Mouse (Mus musculus) liver, embryonic 12.5 days (tissue): ENCODE results near the gene Hbb-bh1. TPM values are rescaled to one million over a fixed set of nuclear protein-coding genes. Genes with fewer than 3 reads are reported as not detected.
"Not testable (repeated sequence)": the region's sequence is repeated elsewhere in the genome, so short reads cannot be mapped to it uniquely, and the experiment has no call there.

Source experiments
- ATAC-seq: fragments of 200-750 bp; cut with Nextera tagmentation; 2 replicates; pipeline ENCODE4 v1.8.0; 2017; ENCODE audit warnings: moderate number of reproducible peaks, mild to moderate bottlenecking, moderate library complexity
- H3K27ac ChIP-seq: fragments of 300-500 bp; sonication (generic); 2 replicates; pipeline ENCODE4 v1.5.1; 2016; ENCODE audit warnings: mild to moderate bottlenecking
- H3K27me3 ChIP-seq: fragments of 300-500 bp; sonication (generic); replicated peaks from 2 replicates; pipeline ENCODE4 v1.6.1; 2016; ENCODE audit warnings: mild to moderate bottlenecking, moderate library complexity
- H3K36me3 ChIP-seq: fragments of 300-500 bp; sonication (generic); 2 replicates; pipeline ENCODE4 v1.6.1; 2016; ENCODE audit warnings: mild to moderate bottlenecking, moderate library complexity
- H3K4me1 ChIP-seq: fragments of 300-500 bp; sonication (generic); 2 replicates; pipeline ENCODE4 v1.6.1; 2016
- H3K4me2 ChIP-seq: fragments of 300-500 bp; sonication (generic); 2 replicates; pipeline ENCODE4 v1.6.1; 2016; ENCODE audit warnings: mild to moderate bottlenecking, moderate library complexity
- H3K4me3 ChIP-seq: fragments of 300-500 bp; sonication (generic); 2 replicates; pipeline ENCODE4 v1.5.1; 2016; ENCODE audit warnings: mild to moderate bottlenecking, moderate library complexity
- H3K9ac ChIP-seq: fragments of 300-500 bp; sonication (generic); 2 replicates; pipeline ENCODE4 v1.6.1; 2016; ENCODE audit warnings: mild to moderate bottlenecking, moderate library complexity
- H3K9me3 ChIP-seq: fragments of 300-500 bp; sonication (generic); replicated peaks from 2 replicates; pipeline ENCODE4 v1.6.1; 2016; ENCODE audit warnings: mild to moderate bottlenecking, moderate library complexity
- WGBS: fragments of 180-500 bp; shearing (Covaris S2); methylation state at CpG from one replicate; pipeline ENCODE4 v1.1.7; 2016; ENCODE audit not compliant: insufficient replicate concordance; 5-methylcytosine and 5-hydroxymethylcytosine counted together
- polyA plus RNA-seq: library from polyadenylated mRNA; unstranded; fragments of >200 nt; fragmentation: Nextera tagmentation; extraction: Ambion mirVana; gene quantifications from 2 replicates; pipeline ENCODE4 v1.2.1, GENCODE M21; 2016

Gene Hbb-bh1
- polyA plus RNA-seq, 1 experiment from 2014 or later, result 1,392 TPM

DNA sequence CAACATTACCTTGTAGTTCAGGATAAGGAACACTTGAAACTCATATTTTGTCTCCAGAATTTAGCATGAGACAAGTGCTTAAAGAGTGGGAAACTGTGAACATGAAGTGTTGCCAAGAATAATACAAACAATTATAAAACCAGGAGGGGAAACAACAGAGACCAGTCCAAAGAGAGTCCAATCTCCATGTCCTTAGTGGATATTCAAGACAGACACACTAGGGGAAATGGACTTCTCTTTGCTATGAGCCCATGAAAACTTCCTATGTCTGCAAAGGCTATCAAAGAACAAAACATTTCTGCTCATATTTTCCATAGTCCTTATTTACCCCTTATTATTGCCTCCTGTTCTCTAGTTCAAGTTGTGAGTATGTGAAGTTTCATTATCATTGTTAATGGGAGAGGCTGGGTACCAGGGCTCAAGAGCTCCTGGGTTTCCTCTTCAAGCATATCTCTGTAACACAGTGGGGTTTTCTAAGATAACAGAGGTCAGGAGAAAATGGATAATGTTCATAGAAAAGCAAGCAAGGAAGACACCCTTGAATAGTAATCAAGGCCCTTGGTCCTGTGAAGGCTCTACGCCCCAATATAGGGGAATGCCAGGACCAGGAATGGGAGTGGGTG, 31.6 kb downstream of the Hbb-bh1 start:
- peaks cover 57% of the 10 kb centered on the region for H3K4me1 ChIP-seq
- no peaks in the 10 kb centered on the region for H3K36me3 ChIP-seq
- WGBS, result 8% methylated on average over 1 of the region's 1 CpGs
- peak overlapping the region; percentile 95 for H3K27ac ChIP-seq
- peak overlapping the region; percentile 36 for H3K4me3 ChIP-seq
- peak overlapping the region; percentile 68 for H3K9ac ChIP-seq
- H3K4me2 ChIP-seq, result peak overlapping the region; percentile 65
- H3K9me3 ChIP-seq, result no peaks in the 10 kb centered on the region
- no peaks in the 10 kb centered on the region for H3K27me3 ChIP-seq
- peak; percentile 73 for ATAC-seq

DNA sequence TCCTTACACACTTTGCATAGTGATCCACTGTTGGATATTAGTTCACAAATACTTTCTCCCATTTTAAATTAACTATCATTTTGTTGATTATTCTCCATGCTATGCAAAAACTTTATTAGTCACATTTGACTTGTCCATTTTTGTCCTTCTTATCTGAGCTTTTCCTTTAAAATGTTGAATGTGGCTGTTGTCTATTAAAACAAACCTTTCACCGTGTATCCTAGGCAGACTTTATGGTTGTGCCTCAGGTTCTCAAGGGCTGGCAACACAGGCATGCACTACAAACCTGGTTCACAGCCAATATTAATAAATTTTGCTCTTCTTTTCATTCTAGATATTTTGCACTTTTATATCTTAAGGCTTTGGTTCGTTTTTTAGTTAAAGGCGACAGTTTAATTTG, 32.2 kb downstream of the Hbb-bh1 start:
- Histone ChIP-seq H3K4me1 (peaks cover 52% of the 10 kb centered on the region), H3K27ac (peak overlapping the region; percentile 95), H3K9ac (peak overlapping the region; percentile 68; the same call in 1 of the 2 replicates), H3K27me3 (no peaks in the 10 kb centered on the region), H3K36me3 (no peaks in the 10 kb centered on the region), H3K9me3 (no peaks in the 10 kb centered on the region), H3K4me2 (peak overlapping the region; percentile 65), H3K4me3 (peak overlapping the region; percentile 30)
- peak; percentile 21; the same call in 1 of the 2 replicates for ATAC-seq
- WGBS, result 37% methylated on average over 3 of the region's 3 CpGs

DNA sequence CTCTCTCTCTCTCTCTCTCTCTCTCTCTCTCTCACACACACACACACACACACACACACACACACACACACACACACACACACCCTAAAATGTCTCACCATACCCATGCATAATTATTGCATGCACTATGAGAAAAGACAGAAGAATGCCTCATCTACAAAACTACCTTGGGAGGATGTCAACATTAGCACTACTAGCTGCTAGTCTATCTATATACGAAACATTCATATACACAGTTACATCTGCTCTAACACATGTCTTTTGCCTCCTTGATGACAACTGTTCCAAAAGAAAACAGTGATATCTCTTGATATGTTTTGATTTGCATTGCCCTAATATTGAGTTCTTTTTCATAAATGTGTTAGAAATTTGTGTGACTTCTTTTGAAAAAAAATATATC, 32.7 kb downstream of the Hbb-bh1 start:
- peak overlapping the region; percentile 65 for H3K4me2 ChIP-seq

DNA sequence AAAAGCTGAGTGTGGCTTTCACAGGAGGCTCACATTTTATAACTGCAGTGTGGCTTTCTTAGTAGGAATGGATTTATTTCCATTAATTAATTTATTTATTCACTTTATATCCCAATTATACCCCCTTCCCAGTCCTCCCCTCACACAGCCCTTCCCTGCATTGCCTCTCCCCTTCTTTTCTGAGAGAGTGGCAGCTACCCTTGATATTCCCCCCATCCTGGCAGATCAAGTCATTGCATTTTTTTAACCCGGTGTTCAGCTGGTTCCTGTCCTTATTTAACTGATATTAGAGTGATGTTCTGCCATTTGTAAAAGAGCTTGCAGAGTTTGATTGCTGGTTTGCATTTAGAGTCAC, 33.2 kb downstream of the Hbb-bh1 start:
- peak overlapping the region; percentile 95 for H3K27ac ChIP-seq
- H3K9me3 ChIP-seq, result no peaks in the 10 kb centered on the region
- H3K27me3 ChIP-seq, result no peaks in the 10 kb centered on the region
- H3K9ac ChIP-seq, result peak overlapping the region; percentile 68
- H3K36me3 ChIP-seq, result no peaks in the 10 kb centered on the region
- peak overlapping the region; percentile 30 for H3K4me3 ChIP-seq
- H3K4me2 ChIP-seq, result peak overlapping the region; percentile 65
- peaks cover 44% of the 10 kb centered on the region for H3K4me1 ChIP-seq
- 20% methylated on average over 1 of the region's 1 CpGs for WGBS
- no peak for ATAC-seq

More for the DNA sequence above, 32.7 kb downstream of the Hbb-bh1 start:
- H3K9me3 ChIP-seq, result no peaks in the 10 kb centered on the region
- no peak for ATAC-seq
- no peaks in the 10 kb centered on the region for H3K36me3 ChIP-seq
- peaks cover 48% of the 10 kb centered on the region for H3K4me1 ChIP-seq
- H3K27me3 ChIP-seq, result no peaks in the 10 kb centered on the region
- peak overlapping the region; percentile 68 for H3K9ac ChIP-seq
- peak overlapping the region; percentile 30 for H3K4me3 ChIP-seq
- WGBS, result 46% methylated on average over 1 of the region's 1 CpGs
- H3K27ac ChIP-seq, result peak overlapping the region; percentile 95

DNA sequence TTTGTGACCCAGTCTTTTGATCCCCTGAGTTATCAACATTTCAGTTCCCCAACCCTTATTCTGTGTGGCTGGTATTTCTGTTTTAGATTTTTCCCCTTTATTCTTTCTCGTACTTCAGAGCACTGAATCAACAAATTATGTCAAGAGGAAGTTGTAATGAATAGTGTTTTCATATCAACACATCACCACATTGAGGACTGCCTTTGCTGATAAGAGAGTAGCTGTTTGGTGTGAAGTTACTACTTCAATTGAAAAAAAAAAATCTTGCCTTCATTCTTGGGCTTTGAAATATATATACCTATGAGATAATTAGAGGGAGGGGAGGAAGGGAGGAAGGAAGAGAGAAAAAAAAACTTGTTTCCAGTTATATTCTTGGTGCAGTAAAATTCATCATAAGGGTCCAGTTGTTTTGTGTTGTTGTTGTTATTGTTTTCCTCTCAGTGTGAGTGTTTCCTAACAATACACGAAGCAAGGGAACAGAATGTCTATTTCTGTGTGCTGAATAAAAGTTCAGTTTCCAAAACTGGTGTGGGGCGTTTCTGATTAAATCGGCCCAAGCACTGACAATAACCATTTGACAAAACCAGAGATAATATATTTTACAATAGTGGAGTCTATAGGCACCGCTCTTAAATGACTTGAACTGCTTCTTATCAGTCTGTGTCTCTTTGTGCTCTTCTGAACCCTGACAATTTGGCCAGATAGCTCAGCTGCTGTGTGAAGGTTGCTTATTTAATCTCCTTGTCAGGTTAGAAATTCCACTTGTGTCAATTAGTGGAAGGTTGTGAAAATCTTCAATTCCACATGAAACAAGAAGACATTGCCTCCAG, 33.8 kb downstream of the Hbb-bh1 start:
- peaks cover 44% of the 10 kb centered on the region for H3K4me1 ChIP-seq
- H3K27me3 ChIP-seq, result no peaks in the 10 kb centered on the region
- H3K36me3 ChIP-seq, result no peaks in the 10 kb centered on the region
- H3K4me3 ChIP-seq, result peak overlapping the region; percentile 30
- H3K9ac ChIP-seq, result peak overlapping the region; percentile 68
- 6% methylated on average over 5 of the region's 5 CpGs for WGBS
- peak overlapping the region; percentile 95 for H3K27ac ChIP-seq
- no peaks in the 10 kb centered on the region for H3K9me3 ChIP-seq
- H3K4me2 ChIP-seq, result peak overlapping the region; percentile 65
- no peak for ATAC-seq

DNA sequence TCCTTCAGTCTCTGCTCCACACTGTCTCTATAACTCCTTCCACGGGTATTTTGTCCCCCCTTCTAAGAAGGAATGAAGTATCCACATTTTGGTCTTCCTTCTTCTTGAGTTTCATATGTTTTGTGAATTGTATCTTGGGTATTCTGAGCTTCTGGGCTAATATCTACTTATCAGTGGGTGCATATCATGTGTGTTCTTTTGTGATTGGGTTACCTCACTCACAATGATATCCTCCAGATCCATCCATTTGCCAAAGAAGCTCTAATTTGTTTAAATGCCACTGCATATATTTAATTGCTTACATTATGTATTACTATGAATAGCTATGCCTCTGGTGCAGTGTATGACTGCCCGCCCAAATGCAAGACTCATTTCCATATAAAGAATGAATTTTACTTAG, 34.8 kb downstream of the Hbb-bh1 start:
- H3K36me3 ChIP-seq, H3K4me3 ChIP-seq, H3K27me3 ChIP-seq, H3K9me3 ChIP-seq, ATAC-seq: not testable (repeated sequence)
- Histone ChIP-seq H3K9ac (peak overlapping the region; percentile 63), H3K4me2 (peak overlapping the region; percentile 36), H3K4me1 (peaks cover 41% of the 10 kb centered on the region), H3K27ac (peak overlapping the region; percentile 89)
- WGBS, result 44% methylated on average over 2 of the region's 2 CpGs

DNA sequence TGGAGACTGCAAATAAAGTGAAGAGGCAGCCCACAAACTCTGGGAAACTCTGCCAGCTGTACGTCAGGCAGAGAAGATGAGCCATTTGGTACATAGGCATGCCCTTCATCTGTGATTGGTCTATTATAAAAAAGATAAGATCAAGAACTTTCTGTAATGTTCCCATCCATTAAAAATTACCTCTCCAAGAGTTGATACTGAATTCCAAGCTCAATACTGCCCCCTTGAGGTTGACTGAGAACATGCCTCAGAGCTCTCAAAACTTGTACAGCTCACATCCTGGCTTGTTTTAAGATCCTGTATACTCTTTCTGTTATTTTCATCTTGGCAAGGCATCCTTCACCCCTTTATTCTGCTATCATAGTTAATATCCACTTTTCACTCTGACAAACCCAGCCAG, 36.1 kb downstream of the Hbb-bh1 start:
- Histone ChIP-seq H3K9ac (peak overlapping the region; percentile 40), H3K36me3 (no peaks in the 10 kb centered on the region), H3K4me3 (no peak overlapping the region), H3K4me2 (no peak overlapping the region), H3K4me1 (peaks cover 41% of the 10 kb centered on the region), H3K27me3 (no peaks in the 10 kb centered on the region), H3K9me3 (no peaks in the 10 kb centered on the region), H3K27ac (peak overlapping the region; percentile 75)
- WGBS, result 55% methylated on average over 1 of the region's 1 CpGs
- ATAC-seq, result no peak

DNA sequence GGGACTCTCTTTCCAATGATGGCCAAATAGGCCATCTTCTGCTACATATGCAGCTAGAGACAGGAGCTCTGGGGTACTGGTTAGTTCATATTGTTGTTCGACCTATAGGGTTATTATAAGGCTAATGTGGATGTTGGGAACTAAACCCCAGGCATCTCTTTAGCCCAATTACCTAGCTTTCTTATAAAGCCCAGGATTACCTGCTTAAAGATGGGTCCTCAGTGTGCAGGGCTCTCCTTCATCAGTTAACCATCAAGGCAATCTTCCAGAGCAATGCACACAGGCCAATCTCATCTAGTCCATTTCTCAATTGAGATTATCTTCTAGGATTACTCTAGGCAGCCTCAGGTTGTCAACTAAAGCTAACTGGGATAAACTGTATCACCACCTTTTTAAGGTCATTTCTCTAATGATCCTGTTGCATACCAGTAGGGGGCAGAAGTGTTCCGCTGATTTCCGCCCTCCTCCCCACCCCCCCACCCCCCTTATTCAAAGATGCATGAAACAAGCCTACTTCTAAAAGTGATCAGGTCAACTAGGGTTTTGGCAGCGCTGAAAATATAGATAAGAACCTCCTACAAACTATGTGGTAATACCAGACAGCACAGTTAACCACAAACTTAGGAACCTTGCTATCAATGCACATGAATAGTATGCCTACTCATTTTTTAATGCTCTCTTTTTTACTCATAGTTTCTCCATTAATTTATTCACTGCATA, 50.1 kb downstream of the Hbb-bh1 start:
- H3K9ac ChIP-seq, result no peak overlapping the region
- H3K4me2 ChIP-seq, result no peak overlapping the region
- H3K36me3 ChIP-seq, result no peaks in the 10 kb centered on the region
- peak overlapping the region; percentile 10; the same call in 1 of the 2 replicates for H3K27ac ChIP-seq
- ATAC-seq, result peak; percentile 93
- H3K9me3 ChIP-seq, result no peaks in the 10 kb centered on the region
- WGBS, result 2% methylated on average over 4 of the region's 4 CpGs
- peaks cover 9% of the 10 kb centered on the region for H3K4me1 ChIP-seq
- H3K27me3 ChIP-seq, result no peaks in the 10 kb centered on the region
- H3K4me3 ChIP-seq, result no peak overlapping the region

DNA sequence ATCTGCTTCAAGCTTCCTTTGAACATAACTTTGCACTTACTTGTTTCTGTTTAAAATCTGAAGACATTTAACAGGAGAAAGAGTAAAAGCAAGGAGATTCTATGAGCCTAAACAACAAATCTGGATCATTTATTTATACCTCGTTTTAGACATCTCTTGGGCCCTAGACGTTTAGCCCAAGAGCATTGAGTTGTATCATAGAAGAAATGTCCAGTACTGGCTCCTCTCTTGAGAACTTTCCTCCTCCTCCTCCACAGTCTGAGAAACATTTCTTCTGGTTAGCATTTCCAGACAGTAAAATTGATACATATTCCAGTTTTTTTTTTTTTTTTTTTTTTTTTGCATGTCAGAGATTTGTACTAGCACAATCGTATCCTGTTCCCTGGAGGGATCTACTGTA, 51.2 kb downstream of the Hbb-bh1 start, which contains the start of gene Olfr67:
Gene Olfr67 (minus strand): TSS at position 101 of the 400 bp plus-strand sequence.
- Histone ChIP-seq H3K27ac (peak within 1 kb of the TSS; percentile 10; the same call in 1 of the 2 replicates), H3K4me2 (no peak within 1 kb of the TSS), H3K4me3 (no peak within 1 kb of the TSS), H3K9ac (no peak within 1 kb of the TSS), H3K27me3 (no peaks in the 10 kb centered on the region), H3K4me1 (peaks cover 9% of the 10 kb centered on the region), H3K36me3 (no peaks in the 10 kb centered on the region), H3K9me3 (no peaks in the 10 kb centered on the region)
- ATAC-seq, result no peak
- WGBS, result 73% methylated on average over 3 of the region's 3 CpGs
